Mouse (Mus musculus): Measurements from ENCODE around the gene Ccdc158.

The Ccdc158 gene

DNA sequence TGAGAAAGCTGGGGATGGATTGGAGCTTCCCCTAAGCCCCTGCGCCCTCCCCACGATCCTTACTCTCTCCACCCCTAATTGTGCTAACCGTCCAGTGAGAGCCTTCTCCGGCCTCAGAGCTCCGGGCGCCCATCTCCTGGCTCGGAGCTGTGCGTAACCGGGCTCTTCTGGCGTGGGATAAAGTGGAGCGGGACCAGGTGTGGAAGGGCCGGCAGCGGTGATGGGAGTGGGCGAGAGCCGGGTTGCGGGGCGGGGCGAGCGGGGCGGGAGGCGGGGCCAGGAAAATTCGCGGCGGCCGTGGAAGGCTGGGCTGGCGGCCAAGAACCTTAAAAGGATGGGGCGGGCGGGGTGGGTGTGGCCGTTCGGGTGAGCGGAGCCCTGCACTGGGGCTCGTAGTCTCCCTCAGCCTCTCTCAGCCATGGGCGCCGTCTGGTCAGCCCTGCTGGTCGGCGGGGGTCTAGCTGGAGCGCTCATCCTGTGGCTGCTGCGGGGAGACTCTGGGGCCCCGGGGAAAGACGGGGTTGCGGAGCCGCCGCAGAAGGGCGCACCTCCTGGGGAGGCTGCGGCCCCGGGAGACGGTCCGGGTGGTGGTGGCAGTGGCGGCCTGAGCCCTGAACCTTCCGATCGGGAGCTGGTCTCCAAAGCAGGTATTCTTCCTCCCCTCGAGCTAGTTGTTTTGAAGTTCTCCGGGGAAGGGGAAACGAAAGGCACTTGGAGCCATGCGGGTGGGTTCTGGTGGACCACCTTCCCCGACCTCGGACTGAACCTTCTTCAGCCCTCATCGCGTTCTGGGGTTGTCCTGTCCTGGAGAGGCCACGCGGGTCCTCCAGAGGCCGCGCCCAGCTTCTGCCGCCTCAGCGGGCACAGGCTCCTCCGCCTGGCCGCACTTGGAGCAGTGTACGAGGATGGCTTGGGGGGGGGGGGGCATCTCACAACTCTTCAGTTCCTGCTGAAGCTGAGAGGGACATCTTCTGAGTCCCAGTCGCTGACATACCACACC, 72.1 kb downstream of the Ccdc158 start, which contains the start of gene Stbd1:
Gene Stbd1 (plus strand): TSS at position 351 of the 1,000 bp plus-strand sequence.
- DNase-seq (ENCODE audit: low spot score in 2 of 2): peak; percentile 27 to 32

DNA sequence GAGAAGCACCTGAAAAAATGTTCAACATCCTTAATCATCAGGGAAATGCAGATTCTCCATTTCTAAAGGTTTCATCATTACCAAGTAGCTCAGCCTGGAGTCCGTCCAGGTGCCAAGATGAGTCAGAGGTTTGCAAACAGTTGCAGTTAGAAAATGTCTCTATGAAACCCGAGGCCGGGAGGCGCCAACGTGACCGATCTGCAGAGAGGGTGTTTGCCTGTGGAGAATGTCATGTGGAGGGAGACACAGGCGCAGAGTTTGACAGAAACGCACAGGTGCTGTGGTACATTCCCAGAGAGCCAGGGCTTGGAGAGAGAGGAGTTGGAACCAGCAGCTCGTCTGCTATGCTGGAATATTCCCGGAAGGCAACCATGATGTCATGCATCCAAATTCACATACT, 76.0 kb downstream of the Ccdc158 start:
- DNase-seq (ENCODE audit: low spot score in 2 of 2): no peak

- no peak for DNase-seq (ENCODE audit: low spot score in 2 of 2)
These were observed 78.2 kb downstream of the Ccdc158 start for GRCm38 (mm10) chr5:92596865-92597264.

- no peak for DNase-seq (ENCODE audit: low spot score in 2 of 2)
These were observed 80.0 kb downstream of the Ccdc158 start for GRCm38 (mm10) chr5:92595026-92595425.

DNA sequence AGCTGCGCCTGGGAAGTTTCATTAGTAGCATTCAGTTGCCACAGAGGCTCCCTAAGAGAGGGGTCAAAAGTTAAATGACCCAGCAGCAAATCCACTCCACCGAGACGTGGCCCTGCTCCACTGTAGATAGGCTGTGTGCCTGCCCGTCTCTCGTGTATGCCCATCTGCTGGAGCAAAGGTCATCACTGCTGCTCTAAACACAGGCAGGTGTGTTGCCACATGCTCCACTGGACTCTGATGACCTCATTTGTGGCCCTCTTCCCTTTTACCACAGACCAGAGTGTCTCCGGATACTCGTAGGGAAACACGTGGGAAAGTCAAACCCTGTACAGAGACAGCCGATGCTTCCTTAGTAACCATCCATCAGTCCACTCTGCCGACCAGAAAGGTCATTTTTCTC, 89.1 kb downstream of the Ccdc158 start:
- no peak for DNase-seq (ENCODE audit: low spot score in 2 of 2)

- no peak for DNase-seq (ENCODE audit: low spot score in 2 of 2)
These were observed 95.5 kb downstream of the Ccdc158 start for GRCm38 (mm10) chr5:92579559-92579958.

GRCm38 (mm10) chr5:92571232-92571631, 103.8 kb downstream of the Ccdc158 start:
- DNase-seq (ENCODE audit: low spot score in 2 of 2): no peak

DNA sequence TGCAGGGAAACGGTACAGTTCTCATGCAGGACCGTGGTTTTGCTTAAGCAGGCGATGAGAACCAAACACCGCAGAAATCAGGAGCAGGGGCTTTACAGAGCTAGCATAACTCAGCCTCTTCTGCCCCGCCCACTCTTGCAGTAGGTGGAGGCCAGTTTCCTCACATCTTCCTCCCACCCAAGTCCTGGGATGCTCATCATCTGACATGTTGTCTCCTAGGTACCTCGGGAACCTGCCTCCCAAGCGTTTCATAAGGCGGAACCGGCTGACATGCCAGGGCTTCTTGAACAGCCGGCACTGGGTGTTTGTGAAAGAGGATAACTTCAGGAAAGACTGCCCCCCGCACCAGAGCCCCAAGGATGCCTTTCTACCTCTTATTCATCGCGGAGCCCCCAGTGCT, 113.1 kb downstream of the Ccdc158 start:
- no peak for DNase-seq (ENCODE audit: low spot score in 2 of 2)

DNA sequence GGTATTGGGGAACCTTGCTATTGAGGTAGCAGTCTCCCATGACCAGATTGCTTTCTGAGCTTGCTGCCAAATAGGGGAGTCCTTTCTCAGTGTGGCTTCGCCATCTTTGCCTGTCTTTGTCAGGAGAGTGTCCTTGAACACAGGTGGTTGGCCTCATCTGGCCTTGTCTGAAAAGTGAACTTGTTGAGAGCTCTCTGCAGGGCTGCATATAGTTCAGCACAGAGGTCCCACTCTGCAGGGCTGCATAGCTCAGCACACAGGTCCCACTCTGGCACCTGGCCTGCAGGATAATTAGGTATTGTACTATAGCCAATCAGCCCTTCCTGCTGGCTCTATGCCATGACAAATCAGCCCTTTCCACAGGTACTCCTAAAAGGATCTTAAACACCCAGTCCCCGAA, 114.9 kb downstream of the Ccdc158 start:
- no peak for DNase-seq (ENCODE audit: low spot score in 2 of 2)
